Mouse (Mus musculus) G1E (cell line): ENCODE measurements around the gene Gatad2b. TPM values are rescaled to one million over a fixed set of nuclear protein-coding genes. Genes with fewer than 3 reads are reported as not detected.
"Not testable (repeated sequence)": the region's sequence is repeated elsewhere in the genome, so short reads cannot be mapped to it uniquely, and the experiment has no call there.

ENCODE experiments used
- ATAC-seq: 2 replicates; pipeline ENCODE4 v1.8.0; 2016; ENCODE audit warnings: mild to moderate bottlenecking; ENCODE audit not compliant: insufficient number of reproducible peaks, poor library complexity, low FRiP score, severe bottlenecking; ENCODE audit errors: extremely low read depth
- DNase-seq: peaks from one replicate; pipeline ENCODE4 v3.0.0; 2012; ENCODE audit warnings: low spot score
- H3K27me3 ChIP-seq: 2 replicates; pipeline ENCODE4 v1.6.1; 2012; ENCODE audit warnings: mild to moderate bottlenecking, low read length, inconsistent platforms; ENCODE audit not compliant: insufficient read depth
- H3K36me3 ChIP-seq: replicated peaks from 2 replicates; pipeline ENCODE3; 2012; ENCODE audit warnings: mild to moderate bottlenecking, inconsistent platforms
- H3K4me1 ChIP-seq: 2 replicates; pipeline ENCODE4 v1.6.1; 2012; ENCODE audit warnings: low read depth, low read length, inconsistent platforms, mixed read lengths; ENCODE audit not compliant: insufficient read depth
- H3K4me3 ChIP-seq: 2 replicates; pipeline ENCODE4 v1.5.1; 2012; ENCODE audit warnings: low read depth, mild to moderate bottlenecking, inconsistent platforms, low read length, moderate library complexity, mixed read lengths
- H3K9me3 ChIP-seq: replicated peaks from 2 replicates; pipeline ENCODE4 v1.6.1; 2012; ENCODE audit warnings: inconsistent platforms
- CTCF ChIP-seq: IDR thresholded peaks from 2 replicates; pipeline ENCODE4 v1.5.1; 2012; ENCODE audit warnings: low read depth, low read length, inconsistent platforms, mixed read lengths
- GATA1 ChIP-seq: IDR thresholded peaks from 2 replicates; pipeline ENCODE4 v1.6.1; 2012; ENCODE audit warnings: borderline replicate concordance, low read length, inconsistent platforms, mixed read lengths
- GATA2 ChIP-seq: IDR thresholded peaks from 2 replicates; pipeline ENCODE4 v1.6.1; 2012; ENCODE audit warnings: low read depth, low read length, inconsistent platforms, borderline replicate concordance
- POLR2AphosphoS5 ChIP-seq: IDR thresholded peaks from 2 replicates; pipeline ENCODE4 v1.6.1; 2012; ENCODE audit warnings: low read depth, low read length, inconsistent platforms; ENCODE audit not compliant: insufficient replicate concordance
- TAL1 ChIP-seq: conservative IDR thresholded peaks from 2 replicates; pipeline ENCODE4 v1.6.1; 2012; ENCODE audit warnings: low read depth, low read length, inconsistent platforms, mixed read lengths
- polyA plus RNA-seq: library from polyadenylated mRNA; stranded (reverse); fragments of >175 nt; gene quantifications from 2 replicates; pipeline ENCODE4 v1.2.3, GENCODE M21; 2012
- total RNA-seq, 2 experiments: library from RNA; stranded (forward) in 1 of 2; stranded (reverse) in 1 of 2; fragments of 200-1000 nt in 1 of 2; fragments of >200 nt in 1 of 2; fragmentation: Nextera tagmentation in 1 of 2; gene quantifications; 2 replicates each; pipeline ENCODE4 v1.2.3; 2014 to 2017

Gatad2b gene
- total and polyA plus RNA-seq, 3 experiments = 6.8 to 176 (median 19.1) TPM

GRCm38 (mm10) chr3:90340177-90340576 is 47.2 kb downstream of the Gatad2b start:
- Histone ChIP-seq H3K36me3 (peaks cover 38% of the 10 kb centered on the region), H3K9me3 (no peaks in the 10 kb centered on the region), H3K27me3 (no peaks in the 10 kb centered on the region), H3K4me3 (no peak overlapping the region), H3K4me1 (peaks cover 16% of the 10 kb centered on the region; the same call in 1 of the 2 replicates)
- no peak for ATAC-seq
- no peak for DNase-seq
- TF ChIP-seq GATA2 (no peak), TAL1 (no peak), POLR2AphosphoS5 (no peak), CTCF (no peak), GATA1 (no peak)

- ATAC-seq, DNase-seq, H3K9me3 ChIP-seq, H3K4me3 ChIP-seq, H3K27me3 ChIP-seq: not testable (repeated sequence)
- H3K36me3 ChIP-seq = peaks cover 56% of the 10 kb centered on the region
- peaks cover 11% of the 10 kb centered on the region; the same call in 1 of the 2 replicates for H3K4me1 ChIP-seq
Measured at GRCm38 (mm10) chr3:90342853-90343252, 49.9 kb downstream of the Gatad2b start.

- TF ChIP-seq CTCF (no peak), GATA2 (no peak), TAL1 (no peak), GATA1 (no peak), POLR2AphosphoS5 (no peak)
- DNase-seq = no peak
- H3K9me3 ChIP-seq = no peaks in the 10 kb centered on the region
- H3K36me3 ChIP-seq = peaks cover 76% of the 10 kb centered on the region
- H3K4me1 ChIP-seq = no peaks in the 10 kb centered on the region
- no peaks in the 10 kb centered on the region for H3K27me3 ChIP-seq
- H3K4me3 ChIP-seq = no peak overlapping the region
- ATAC-seq = no peak
Measured at GRCm38 (mm10) chr3:90347847-90348246, 54.9 kb downstream of the Gatad2b start.

- ATAC-seq (no peak), DNase-seq (no peak)
- TF ChIP-seq POLR2AphosphoS5 (no peak), TAL1 (no peak), CTCF (no peak), GATA1 (no peak), GATA2 (no peak)
- no peaks in the 10 kb centered on the region for H3K27me3 ChIP-seq
- H3K4me1 ChIP-seq = no peaks in the 10 kb centered on the region
- H3K4me3 ChIP-seq = no peak overlapping the region
- H3K36me3 ChIP-seq = peaks cover 87% of the 10 kb centered on the region
- H3K9me3 ChIP-seq = no peaks in the 10 kb centered on the region
Measured at GRCm38 (mm10) chr3:90357959-90358358, 65.0 kb downstream of the Gatad2b start.

- Histone ChIP-seq H3K4me3 (no peak overlapping the region), H3K9me3 (no peaks in the 10 kb centered on the region), H3K4me1 (no peaks in the 10 kb centered on the region), H3K27me3 (no peaks in the 10 kb centered on the region), H3K36me3 (peaks cover 78% of the 10 kb centered on the region)
- TF ChIP-seq POLR2AphosphoS5 (no peak), CTCF (no peak), GATA2 (no peak), GATA1 (no peak), TAL1 (no peak)
- DNase-seq (no peak), ATAC-seq (no peak)
Measured at GRCm38 (mm10) chr3:90359230-90359629, 66.3 kb downstream of the Gatad2b start.

- Histone ChIP-seq H3K4me1 (no peaks in the 10 kb centered on the region), H3K27me3 (no peaks in the 10 kb centered on the region), H3K36me3 (peaks cover 58% of the 10 kb centered on the region), H3K4me3 (no peak overlapping the region), H3K9me3 (no peaks in the 10 kb centered on the region)
- DNase-seq = no peak
- ATAC-seq = no peak
- TF ChIP-seq POLR2AphosphoS5 = no peak
- TF ChIP-seq GATA2 = no peak
- no peak for TF ChIP-seq GATA1
- no peak for TF ChIP-seq CTCF
Measured at GRCm38 (mm10) chr3:90361476-90361875, 68.5 kb downstream of the Gatad2b start.

GRCm38 (mm10) chr3:90362346-90362745 is 69.4 kb downstream of the Gatad2b start:
- ATAC-seq (no peak), DNase-seq (no peak)
- Histone ChIP-seq H3K36me3 (peaks cover 50% of the 10 kb centered on the region), H3K9me3 (no peaks in the 10 kb centered on the region), H3K4me1 (no peaks in the 10 kb centered on the region), H3K27me3 (no peaks in the 10 kb centered on the region), H3K4me3 (no peak overlapping the region)
- TF ChIP-seq GATA1 (no peak), POLR2AphosphoS5 (no peak), GATA2 (no peak), TAL1 (no peak), CTCF (no peak)
